Comparison of ENCODE assay signal across 14 mouse cellular contexts in the genomic region with DNA sequence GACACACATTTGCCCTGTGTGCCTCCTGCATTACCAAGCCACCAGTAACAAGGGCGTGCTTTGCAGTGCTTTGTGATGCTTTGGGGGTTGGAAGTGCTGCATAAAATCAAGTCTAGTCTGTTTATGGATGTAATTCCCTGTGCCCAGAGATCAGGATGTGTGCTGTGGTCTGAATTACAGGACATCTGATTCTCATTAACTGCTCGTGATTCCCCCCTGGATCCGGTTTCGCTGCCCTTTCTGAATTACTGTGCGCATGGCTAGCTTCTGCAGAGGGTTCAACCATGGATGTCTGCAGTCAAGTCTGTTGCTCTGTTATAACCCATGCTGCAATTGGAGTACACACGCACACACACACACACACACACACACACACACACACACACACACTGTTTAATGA. TPM values are rescaled to one million over a fixed set of nuclear protein-coding genes. Genes with fewer than 3 reads are reported as not detected.
A peak's percentile ranks its signal among the peaks of the same experiment; 100 is the strongest.
DNase-seq lines count a peak whose midpoint lies in the region; ATAC-seq lines count a peak whose summit lies in the region.
"Had no signal": no experiment of that assay in that cellular context is flagged by ENCODE, and none has a peak within 500 bp of the region (broad histone marks: within the 10 kb centered on the region; RNA-seq: fewer than 3 reads in every experiment).

No protein-coding gene starts in this region.

- H3K27me3 ChIP-seq in heart, embryonic 10.5 days (ENCODE audit: insufficient read depth, poor library complexity, severe bottlenecking), result no peaks in the 10 kb centered on the region
- H3K27me3 ChIP-seq in neural tube, embryonic 15.5 days (replicated peaks), result no peaks in the 10 kb centered on the region
- no peaks in the 10 kb centered on the region for H3K27me3 ChIP-seq in limb, embryonic 11.5 days (ENCODE audit: control insufficient read depth, insufficient read depth, low read length)
- H3K27me3 ChIP-seq: intestine, embryonic 15.5 days had no signal

- WGBS in heart, embryonic 10.5 days, result 70% methylated on average over 6 of the region's 6 CpGs
- 65% methylated on average over 6 of the region's 6 CpGs for WGBS in neural tube, embryonic 15.5 days
- WGBS in limb, embryonic 11.5 days, result 18% methylated on average over 6 of the region's 6 CpGs

- no peaks in the 10 kb centered on the region for H3K36me3 ChIP-seq in heart, embryonic 10.5 days
- H3K36me3 ChIP-seq in neural tube, embryonic 15.5 days, result no peaks in the 10 kb centered on the region
- no peaks in the 10 kb centered on the region for H3K36me3 ChIP-seq in limb, embryonic 11.5 days (ENCODE audit: control insufficient read depth, insufficient read depth, low read length)
- H3K36me3 ChIP-seq: G1E; intestine, embryonic 15.5 days had no signal

- H3K9ac ChIP-seq in neural tube, embryonic 15.5 days (replicated peaks), result no peak overlapping the region
- peak overlapping the region; percentile 12; the same call in 1 of the 2 replicates for H3K9ac ChIP-seq in limb, embryonic 11.5 days (ENCODE audit: low read length)
- H3K9ac ChIP-seq: intestine, embryonic 15.5 days had no signal

- no peak overlapping the region for H3K4me3 ChIP-seq in heart, embryonic 10.5 days
- no peak overlapping the region for H3K4me3 ChIP-seq in neural tube, embryonic 15.5 days (replicated peaks)
- H3K4me3 ChIP-seq in limb, embryonic 11.5 days (ENCODE audit: low read depth, low read length), result no peak overlapping the region
- H3K4me3 ChIP-seq: intestine, embryonic 15.5 days had no signal

- H3K27ac ChIP-seq in heart, embryonic 10.5 days, result no peak overlapping the region
- no peak overlapping the region for H3K27ac ChIP-seq in neural tube, embryonic 15.5 days (replicated peaks)
- 0 out of 2 replicates have a peak overlapping the region, but pooled peaks have one; percentile 61 for H3K27ac ChIP-seq in limb, embryonic 11.5 days (replicated peaks; ENCODE audit: low read depth, low read length)
- H3K27ac ChIP-seq: intestine, embryonic 15.5 days; stomach, postnatal 0 days had no signal

- no peak overlapping the region for H3K4me2 ChIP-seq in neural tube, embryonic 15.5 days
- peak overlapping the region; percentile 17; the same call in 1 of the 2 replicates for H3K4me2 ChIP-seq in limb, embryonic 11.5 days (ENCODE audit: low read depth, severe bottlenecking)
- H3K4me2 ChIP-seq: intestine, embryonic 15.5 days had no signal

- peak; percentile 66 for DNase-seq in heart, embryonic 10.5 days (ENCODE audit: low spot score)
- DNase-seq in heart, postnatal 25 days (ENCODE audit: low spot score), result no peak
- peak; percentile 51 for DNase-seq in neural tube, embryonic 10.5 days (ENCODE audit: extremely low spot score, low spot score)
- DNase-seq in limb, embryonic 11.5 days (ENCODE audit: low spot score), result peak; percentile 77
- no peak for DNase-seq in urinary bladder, postnatal 4 days (ENCODE audit: low spot score in 2 of 2)
- DNase-seq in urinary bladder, postnatal 25 days (ENCODE audit: low spot score), result no peak
- DNase-seq in adrenal gland, adult 2 months, result no peak
- DNase-seq: B cell, adult 2 months; lung, postnatal 14 days had no signal

- intact Hi-C loops in heart, postnatal 25 days (cut with DNase I), result no loop called here

- no peak for ATAC-seq in neural tube, embryonic 15.5 days (ENCODE audit: low FRiP score)
- peak; percentile 82; the same call in 1 of the 2 replicates for ATAC-seq in limb, embryonic 11.5 days (ENCODE audit: insufficient number of reproducible peaks, low FRiP score, low TSS enrichment, low read depth)
- ATAC-seq: forebrain, embryonic 14.5 days; intestine, embryonic 15.5 days had no signal

- H3K4me1 ChIP-seq in heart, embryonic 10.5 days, result peaks cover 9% of the 10 kb centered on the region; the same call in 1 of the 2 replicates
- H3K4me1 ChIP-seq in neural tube, embryonic 15.5 days, result peaks cover 4% of the 10 kb centered on the region; the same call in 1 of the 2 replicates
- H3K4me1 ChIP-seq in limb, embryonic 11.5 days (ENCODE audit: control insufficient read depth, insufficient read depth, low read length), result peaks cover 18% of the 10 kb centered on the region
- H3K4me1 ChIP-seq: intestine, embryonic 15.5 days had no signal

- no peaks in the 10 kb centered on the region for H3K9me3 ChIP-seq in heart, embryonic 10.5 days
- H3K9me3 ChIP-seq in neural tube, embryonic 15.5 days (replicated peaks), result no peaks in the 10 kb centered on the region
- no peaks in the 10 kb centered on the region for H3K9me3 ChIP-seq in limb, embryonic 11.5 days (ENCODE audit: control insufficient read depth, low read length)
- H3K9me3 ChIP-seq: intestine, embryonic 15.5 days had no signal

RNA-seq across cellular contexts. Expression of gene Magi1, which starts 52.5 kb away (rescaled TPM):
- 10.0 and 10.5 TPM in 2 replicates for polyA plus RNA-seq in heart, embryonic 10.5 days (2016; fragmentation: Nextera tagmentation; extraction: Ambion mirVana)
- 10 to 100 TPM; 15.9 to 18.1 TPM for total RNA-seq in heart, postnatal 25 days (2021)
- polyA plus RNA-seq in neural tube, embryonic 15.5 days (2015; fragmentation: Nextera tagmentation; extraction: Ambion mirVana), result 25.2 and 29.9 TPM in 2 replicates
- 13.4 and 14.7 TPM in 2 replicates for polyA plus RNA-seq in limb, embryonic 11.5 days (2014; fragmentation: Nextera tagmentation; extraction: Ambion mirVana)
- 10 to 100 TPM; 10.8 to 27.3 TPM for total RNA-seq in adrenal gland, adult 2 months (2021)
- polyA plus RNA-seq in adrenal gland, adult 2 months (2012; rRNA removed), result 1.6 and 2.4 TPM in 2 replicates

Comparison
In these comparisons a context has a peak if more than half of its experiments do, and no peak if none do; other contexts are left out.
1. DNase-seq: peak in heart, embryonic 10.5 days (single experiment), neural tube, embryonic 10.5 days (single experiment) and limb, embryonic 11.5 days (single experiment); none in heart, postnatal 25 days (single experiment), urinary bladder, postnatal 4 days (0 of 2), urinary bladder, postnatal 25 days (single experiment) and adrenal gland, adult 2 months (single experiment).